Mouse (Mus musculus) spleen, adult 18-20 months (tissue): ENCODE results near the gene Fam168b.

Experiments used
- DNase-seq, 2 experiments: peaks; one replicate each; pipeline ENCODE4 v3.0.0; 2022; ENCODE audit warnings: mixed read lengths in 2 of 2

Gene Fam168b

GRCm38 (mm10) chr1:34811581-34811980 lies 31.3 kb downstream of the Fam168b start:
- DNase-seq, result no peak

- DNase-seq, result no peak
These were observed 31.8 kb downstream of the Fam168b start for GRCm38 (mm10) chr1:34811035-34811434.

DNA sequence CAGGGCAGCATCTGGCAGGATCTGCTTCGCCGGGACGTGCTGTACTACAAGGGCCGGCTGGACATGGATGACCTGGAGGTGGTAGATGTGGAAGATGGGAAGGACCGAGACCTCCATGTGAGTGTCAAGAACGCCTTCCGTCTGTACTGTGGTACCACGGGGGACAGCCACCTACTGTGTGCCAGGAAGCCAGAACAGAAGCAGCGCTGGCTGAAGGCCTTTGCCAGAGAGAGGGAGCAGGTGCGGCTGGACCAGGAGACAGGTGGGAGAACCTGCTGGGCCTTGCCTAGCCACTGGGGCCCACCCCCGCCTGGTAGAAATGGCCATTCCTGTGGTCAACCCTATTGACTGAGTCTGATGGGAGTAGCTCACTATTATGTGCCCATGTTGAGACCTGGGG lies 32.6 kb downstream of the Fam168b start:
- DNase-seq, result no peak

DNA sequence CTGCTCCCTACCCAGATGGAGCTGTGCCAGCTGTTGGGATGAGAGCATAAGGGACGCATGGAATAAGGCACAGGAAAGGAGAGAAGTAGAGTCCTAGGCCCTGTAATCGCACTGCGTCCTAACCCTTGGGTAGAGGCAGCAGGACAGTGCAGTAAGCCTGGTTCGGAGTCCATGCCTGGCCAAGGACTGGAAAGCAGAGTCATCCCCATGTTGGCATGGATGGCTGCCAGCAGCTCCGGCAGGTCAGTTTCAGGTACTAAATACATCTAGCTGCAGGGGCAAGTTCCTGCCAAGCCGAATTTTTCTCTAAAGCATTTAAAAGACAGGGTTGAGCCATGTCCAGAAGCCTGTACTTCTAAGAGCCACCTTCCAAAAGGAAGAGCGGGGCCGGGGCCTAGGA lies 34.4 kb downstream of the Fam168b start:
- DNase-seq, result no peak

GRCm38 (mm10) chr1:34805931-34806520 lies 36.8 kb downstream of the Fam168b start:
- no peak for DNase-seq

GRCm38 (mm10) chr1:34804863-34805262 lies 38.0 kb downstream of the Fam168b start:
- no peak for DNase-seq

- DNase-seq, result peak; percentile 34 to 42
These were observed 40.6 kb downstream of the Fam168b start for GRCm38 (mm10) chr1:34802290-34802642.

DNA sequence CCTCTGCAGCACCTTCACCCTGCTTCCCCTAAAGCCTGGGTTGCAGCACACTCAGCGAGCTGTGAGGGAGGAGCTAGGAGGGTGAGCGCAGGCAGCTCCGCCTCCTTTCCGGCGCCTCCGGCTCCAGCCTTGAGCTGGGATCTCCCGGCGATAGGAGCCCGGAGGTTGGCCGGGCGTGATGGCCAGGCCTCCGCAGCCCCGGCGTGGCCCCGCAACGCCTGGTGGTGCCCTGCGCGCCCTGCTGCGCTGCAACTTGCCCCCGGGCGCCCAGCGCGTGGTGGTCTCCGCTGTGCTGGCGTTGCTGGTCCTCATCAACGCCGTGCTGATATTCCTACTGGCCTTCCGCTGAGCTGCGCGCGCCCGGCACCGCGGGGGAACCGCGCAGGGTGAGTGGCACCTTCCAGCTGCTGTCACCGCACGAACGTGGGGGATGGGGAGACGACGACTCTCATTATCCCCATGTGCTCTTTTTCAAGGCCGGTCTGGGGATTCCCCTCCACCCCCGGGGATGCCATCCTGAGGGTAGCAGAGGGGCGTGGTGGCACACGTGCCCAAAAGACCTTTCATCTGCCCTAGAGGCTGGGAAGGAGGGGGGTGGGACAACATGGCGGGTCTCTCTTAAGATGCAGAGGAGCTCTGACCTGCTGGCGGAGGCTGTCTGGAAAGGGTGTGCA lies 41.1 kb downstream of the Fam168b start:
- DNase-seq, result peak; percentile 49 to 55

GRCm38 (mm10) chr1:34799140-34799539 lies 43.7 kb downstream of the Fam168b start:
- no peak for DNase-seq

DNA sequence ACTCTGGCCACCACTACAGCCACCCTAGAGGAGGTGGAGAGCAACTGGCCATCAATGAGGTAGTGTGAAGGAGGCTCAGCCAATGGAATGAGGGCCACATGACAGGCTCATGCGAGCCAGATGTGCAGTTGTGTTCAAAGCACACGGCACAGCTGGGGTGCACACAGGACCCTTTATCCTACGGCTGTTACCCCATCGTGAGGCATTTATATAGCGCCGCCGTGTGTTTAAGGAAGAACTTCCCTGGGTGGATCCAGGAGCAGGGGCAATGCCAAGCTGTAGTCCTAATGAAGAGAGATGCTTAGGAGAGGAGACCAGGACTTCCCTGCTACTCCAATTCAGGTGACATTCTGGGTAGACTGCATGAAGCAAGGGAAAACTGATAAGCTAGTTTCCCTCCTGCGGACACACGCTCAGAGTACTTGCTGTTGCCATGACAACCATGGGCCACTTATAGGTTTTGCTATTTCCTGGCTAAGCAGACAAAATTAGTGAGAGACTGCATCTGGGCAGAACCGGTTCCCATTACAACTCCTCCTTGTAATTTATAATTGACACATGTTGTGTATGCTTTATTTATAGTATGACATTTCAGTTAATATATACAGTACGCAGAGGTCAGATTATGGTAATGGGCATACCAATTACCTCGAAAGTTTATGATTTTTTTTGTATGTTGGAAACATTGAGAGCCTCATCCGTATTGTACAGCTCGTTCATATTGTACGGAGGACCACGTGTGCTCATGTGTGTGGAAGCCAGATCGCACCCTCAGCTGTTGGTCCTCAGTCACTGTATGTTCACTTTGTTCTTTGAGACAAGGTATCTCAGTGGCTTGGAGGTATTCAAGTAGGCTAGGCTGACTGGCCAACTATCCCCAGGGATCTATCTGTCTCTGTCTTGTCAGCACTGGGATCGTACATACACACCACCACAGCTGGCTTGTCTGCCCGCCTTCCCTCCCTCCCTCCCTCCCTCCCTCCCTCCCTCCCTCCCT lies 49.3 kb downstream of the Fam168b start:
- DNase-seq, result no peak

GRCm38 (mm10) chr1:34783538-34784161 lies 59.2 kb downstream of the Fam168b start:
- no peak for DNase-seq

DNA sequence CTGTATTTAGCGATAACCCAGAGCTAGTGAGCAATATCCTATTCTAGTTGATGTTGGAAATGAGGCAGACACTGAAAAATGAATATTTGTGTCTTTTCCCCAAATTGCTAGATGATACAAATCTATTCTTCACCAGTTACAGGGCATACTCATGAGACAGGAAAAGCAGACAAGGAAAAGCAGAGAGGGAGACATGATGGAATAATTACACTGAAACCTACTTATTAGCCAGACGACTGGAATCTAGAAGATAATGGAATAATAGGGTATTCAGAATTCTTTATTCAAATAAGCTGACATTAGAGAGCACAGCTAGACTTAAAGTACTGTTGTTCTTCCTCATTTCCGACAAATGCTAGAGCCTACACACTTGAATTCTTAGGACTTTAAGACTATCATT lies 67.0 kb downstream of the Fam168b start:
- no peak for DNase-seq

DNA sequence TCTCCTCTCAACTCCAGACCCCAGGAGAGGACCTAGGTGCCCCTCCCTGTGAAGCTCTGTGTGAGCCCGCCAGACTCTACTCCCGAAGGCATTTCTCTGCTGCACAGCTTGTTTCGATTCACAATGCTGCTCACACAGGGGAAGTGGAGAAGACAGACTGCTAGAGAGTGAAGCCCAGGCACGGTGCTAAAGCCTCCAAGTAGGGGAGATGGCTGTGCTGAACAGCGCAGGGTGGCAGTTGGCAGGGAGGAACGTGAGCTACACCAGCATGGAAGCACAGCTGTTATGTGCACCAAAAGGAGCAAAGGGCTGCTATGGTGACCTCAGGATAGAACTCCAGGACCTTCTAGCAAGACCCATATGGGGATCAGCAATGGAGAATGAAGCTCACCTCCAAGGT lies 74.0 kb downstream of the Fam168b start:
- DNase-seq, result no peak

- no peak for DNase-seq
These were observed 75.0 kb downstream of the Fam168b start for GRCm38 (mm10) chr1:34767851-34768250.

- DNase-seq, result no peak
These were observed 76.0 kb downstream of the Fam168b start for GRCm38 (mm10) chr1:34766899-34767298.
